Mouse (Mus musculus) myocyte (in vitro differentiated cells): ENCODE measurements around the gene Rhobtb3. TPM values are rescaled to one million over a fixed set of nuclear protein-coding genes. Genes with fewer than 3 reads are reported as not detected.

Source experiments
- H3K27me3 ChIP-seq: one replicate; pipeline ENCODE4 v1.6.1; 2011; ENCODE audit not compliant: control insufficient read depth, insufficient read depth, insufficient read length
- H3K36me3 ChIP-seq: one replicate; pipeline ENCODE4 v1.6.1; 2011; ENCODE audit not compliant: control insufficient read depth, insufficient read depth
- H3K4me2 ChIP-seq: one replicate; pipeline ENCODE4 v1.6.1; 2011; ENCODE audit warnings: low read depth, control low read depth
- H3K4me3 ChIP-seq: one replicate; pipeline ENCODE4 v1.5.1; 2011; ENCODE audit warnings: mild to moderate bottlenecking, control low read depth, moderate library complexity
- H3K79me2 ChIP-seq: one replicate; pipeline ENCODE4 v1.6.1; 2011; ENCODE audit not compliant: control insufficient read depth, insufficient read depth
- H3ac ChIP-seq: one replicate; pipeline ENCODE4 v1.6.1; 2011; ENCODE audit not compliant: control insufficient read depth, insufficient read length
- CEBPB ChIP-seq: IDR thresholded peaks from 2 replicates; pipeline ENCODE4 v1.6.1; 2011; ENCODE audit warnings: mild to moderate bottlenecking, moderate library complexity; ENCODE audit not compliant: poor library complexity, insufficient read depth, severe bottlenecking
- E2F4 ChIP-seq: IDR thresholded peaks from one replicate; pipeline ENCODE4 v1.6.1; 2011; ENCODE audit warnings: mild to moderate bottlenecking, control low read depth, moderate library complexity; ENCODE audit not compliant: insufficient read depth
- MAX ChIP-seq: IDR thresholded peaks from one replicate; pipeline ENCODE4 v1.6.1; 2011; ENCODE audit warnings: low read depth, mild to moderate bottlenecking, control low read depth
- MYOD1 ChIP-seq, 3 experiments: IDR thresholded peaks; one replicate each; pipeline ENCODE4 v1.6.1; 2011; ENCODE audit warnings: control low read depth in 2 of 3, low read depth in 2 of 3, mild to moderate bottlenecking in 2 of 3, moderate library complexity in 1 of 3; ENCODE audit not compliant: insufficient read length in 2 of 3, control insufficient read depth in 1 of 3
- MYOG ChIP-seq, 3 experiments: IDR thresholded peaks; one replicate each; pipeline ENCODE4 v1.6.1; 2011; ENCODE audit warnings: control low read depth in 2 of 3, low read depth in 2 of 3, mild to moderate bottlenecking in 2 of 3; ENCODE audit not compliant: insufficient read length in 2 of 3, control insufficient read depth in 1 of 3, insufficient read depth in 1 of 3
- POLR2A ChIP-seq: IDR thresholded peaks from one replicate; pipeline ENCODE4 v1.6.1; 2011; ENCODE audit warnings: low read depth, mild to moderate bottlenecking, control low read depth, moderate library complexity; ENCODE audit not compliant: insufficient read length
- POLR2AphosphoS2 ChIP-seq: IDR thresholded peaks from one replicate; pipeline ENCODE4 v1.6.1; 2011; ENCODE audit warnings: low read depth, control low read depth; ENCODE audit not compliant: insufficient read length
- REST ChIP-seq: IDR thresholded peaks from one replicate; pipeline ENCODE4 v1.6.1; 2011; ENCODE audit warnings: mild to moderate bottlenecking, control low read depth, moderate library complexity; ENCODE audit not compliant: insufficient read depth, insufficient read length
- SRF ChIP-seq: IDR thresholded peaks from one replicate; pipeline ENCODE4 v1.6.1; 2011; ENCODE audit warnings: low read depth; ENCODE audit not compliant: control insufficient read depth, insufficient read length
- TCF12 ChIP-seq: IDR thresholded peaks from one replicate; pipeline ENCODE4 v1.6.1; 2011; ENCODE audit warnings: mild to moderate bottlenecking, control low read depth; ENCODE audit not compliant: poor library complexity, insufficient read depth, severe bottlenecking
- TCF3 ChIP-seq: IDR thresholded peaks from one replicate; pipeline ENCODE4 v1.6.1; 2011; ENCODE audit warnings: low read depth, control low read depth; ENCODE audit not compliant: insufficient read length
- USF1 ChIP-seq: IDR thresholded peaks from one replicate; pipeline ENCODE4 v1.6.1; 2011; ENCODE audit warnings: low read depth, mild to moderate bottlenecking, control low read depth, moderate library complexity
- polyA plus RNA-seq: library from polyadenylated mRNA; unstranded; fragments of >200 nt; fragmentation: generic; extraction: Trizol; gene quantifications from one replicate; pipeline ENCODE4 v1.2.1, GENCODE M21; 2012; ENCODE audit warnings: missing spikeins

Rhobtb3 gene
- polyA plus RNA-seq, 1 experiment = 5.7 TPM

GRCm38 (mm10) chr13:75891868-75892267 lies 51.9 kb downstream of the Rhobtb3 start:
- no peak overlapping the region for H3K4me2 ChIP-seq
- no peaks in the 10 kb centered on the region for H3K79me2 ChIP-seq
- no peak overlapping the region for H3K4me3 ChIP-seq
- H3K27me3 ChIP-seq = no peaks in the 10 kb centered on the region
- no peak for TF ChIP-seq POLR2A
- no peak overlapping the region for H3ac ChIP-seq
- H3K36me3 ChIP-seq = no peaks in the 10 kb centered on the region

- peaks cover 8% of the 10 kb centered on the region for H3K36me3 ChIP-seq
- no peaks in the 10 kb centered on the region for H3K27me3 ChIP-seq
- TF ChIP-seq POLR2AphosphoS2 = no peak
- TF ChIP-seq USF1 = no peak
- TF ChIP-seq SRF = no peak
- no peak for TF ChIP-seq MYOG (IDR thresholded peaks at IDR 0.05; ENCODE audit: control insufficient read depth in 1 of 3, insufficient read depth in 1 of 3, insufficient read length in 2 of 3, low read depth in 2 of 3)
- no peak for TF ChIP-seq REST
- no peak for TF ChIP-seq MAX
- no peak for TF ChIP-seq TCF12
- TF ChIP-seq MYOD1 (IDR thresholded peaks at IDR 0.05; ENCODE audit: control insufficient read depth in 1 of 3, insufficient read length in 2 of 3, low read depth in 2 of 3) = no peak
- TF ChIP-seq POLR2A = no peak
- TF ChIP-seq CEBPB = no peak
- no peak for TF ChIP-seq E2F4
- no peak for TF ChIP-seq TCF3
- no peak overlapping the region for H3ac ChIP-seq
- H3K4me2 ChIP-seq = no peak overlapping the region
- H3K79me2 ChIP-seq = no peaks in the 10 kb centered on the region
- no peak overlapping the region for H3K4me3 ChIP-seq
Observed at GRCm38 (mm10) chr13:75883792-75884191, 59.9 kb downstream of the Rhobtb3 start.

- H3K27me3 ChIP-seq = no peaks in the 10 kb centered on the region
- H3ac ChIP-seq = no peak overlapping the region
- no peak overlapping the region for H3K4me2 ChIP-seq
- H3K79me2 ChIP-seq = no peaks in the 10 kb centered on the region
- H3K4me3 ChIP-seq = no peak overlapping the region
- peaks cover 8% of the 10 kb centered on the region for H3K36me3 ChIP-seq
- TF ChIP-seq MAX (no peak), REST (no peak), CEBPB (no peak), MYOG (IDR thresholded peaks at IDR 0.05; ENCODE audit: control insufficient read depth in 1 of 3, insufficient read depth in 1 of 3, insufficient read length in 2 of 3, low read depth in 2 of 3) (no peak), SRF (no peak), USF1 (no peak), POLR2A (no peak), E2F4 (no peak), TCF12 (no peak), POLR2AphosphoS2 (no peak), MYOD1 (IDR thresholded peaks at IDR 0.05; ENCODE audit: control insufficient read depth in 1 of 3, insufficient read length in 2 of 3, low read depth in 2 of 3) (no peak), TCF3 (no peak)
Observed at GRCm38 (mm10) chr13:75880501-75880900, 63.2 kb downstream of the Rhobtb3 start.

- Histone ChIP-seq H3K36me3 (peaks cover 7% of the 10 kb centered on the region), H3K4me3 (no peak overlapping the region), H3ac (no peak overlapping the region), H3K27me3 (no peaks in the 10 kb centered on the region), H3K4me2 (no peak overlapping the region), H3K79me2 (no peaks in the 10 kb centered on the region)
- TF ChIP-seq POLR2AphosphoS2 (no peak), MYOD1 (IDR thresholded peaks at IDR 0.05; ENCODE audit: control insufficient read depth in 1 of 3, insufficient read length in 2 of 3, low read depth in 2 of 3) (no peak), E2F4 (no peak), POLR2A (no peak), USF1 (no peak), TCF12 (no peak), MYOG (IDR thresholded peaks at IDR 0.05; ENCODE audit: control insufficient read depth in 1 of 3, insufficient read depth in 1 of 3, insufficient read length in 2 of 3, low read depth in 2 of 3) (no peak), TCF3 (no peak), SRF (no peak), REST (no peak), CEBPB (no peak), MAX (no peak)
Observed at GRCm38 (mm10) chr13:75879756-75880155, 64.0 kb downstream of the Rhobtb3 start.

- TF ChIP-seq SRF (no peak), E2F4 (no peak), MYOD1 (IDR thresholded peaks at IDR 0.05; ENCODE audit: control insufficient read depth in 1 of 3, insufficient read length in 2 of 3, low read depth in 2 of 3) (no peak), POLR2AphosphoS2 (no peak), POLR2A (no peak), CEBPB (no peak), MYOG (IDR thresholded peaks at IDR 0.05; ENCODE audit: control insufficient read depth in 1 of 3, insufficient read depth in 1 of 3, insufficient read length in 2 of 3, low read depth in 2 of 3) (no peak), USF1 (no peak), MAX (no peak), REST (no peak), TCF3 (no peak)
- no peaks in the 10 kb centered on the region for H3K27me3 ChIP-seq
- H3K4me3 ChIP-seq = no peak overlapping the region
- H3K4me2 ChIP-seq = no peak overlapping the region
- no peak overlapping the region for H3ac ChIP-seq
- no peaks in the 10 kb centered on the region for H3K36me3 ChIP-seq
- no peaks in the 10 kb centered on the region for H3K79me2 ChIP-seq
Observed at GRCm38 (mm10) chr13:75877907-75878306, 65.8 kb downstream of the Rhobtb3 start.
